In genomic region chr12:73040563-73041255, GRCm38 (mm10) we compare ENCODE assay signal across 12 mouse cellular contexts. TPM values are rescaled to one million over a fixed set of nuclear protein-coding genes. Genes with fewer than 3 reads are reported as not detected.
DNase-seq lines count a peak whose midpoint lies in the region; ATAC-seq lines count a peak whose summit lies in the region.
"Had no signal": no experiment of that assay in that cellular context is flagged by ENCODE, and none has a peak within 500 bp of the region (broad histone marks: within the 10 kb centered on the region; RNA-seq: fewer than 3 reads in every experiment).

No protein-coding gene starts in this region.

- no peak overlapping the region for H3K27ac ChIP-seq in forebrain, embryonic 12.5 days
- H3K27ac ChIP-seq in forebrain, embryonic 14.5 days (ENCODE audit: low read depth, low read length), result no peak overlapping the region
- no peak overlapping the region for H3K27ac ChIP-seq in kidney, embryonic 14.5 days (ENCODE audit: low read depth, low read length)
- H3K27ac ChIP-seq in embryonic facial prominence, embryonic 12.5 days, result peak overlapping the region; percentile 87
- no peak overlapping the region for H3K27ac ChIP-seq in neural tube, embryonic 11.5 days (ENCODE audit: low read depth, low read length)
- H3K27ac ChIP-seq: liver, embryonic 15.5 days; stomach, embryonic 15.5 days had no signal

- H3K9ac ChIP-seq in forebrain, embryonic 12.5 days, result no peak overlapping the region
- H3K9ac ChIP-seq in forebrain, embryonic 14.5 days (ENCODE audit: low read length), result no peak overlapping the region
- no peak overlapping the region for H3K9ac ChIP-seq in kidney, embryonic 14.5 days (ENCODE audit: low read depth, low read length)
- peak overlapping the region; percentile 75 for H3K9ac ChIP-seq in embryonic facial prominence, embryonic 12.5 days
- peak overlapping the region; percentile 26; the same call in 1 of the 2 replicates for H3K9ac ChIP-seq in neural tube, embryonic 11.5 days (ENCODE audit: low read length)
- H3K9ac ChIP-seq: liver, embryonic 15.5 days; stomach, embryonic 15.5 days had no signal

- peaks cover 21% of the 10 kb centered on the region for H3K4me1 ChIP-seq in forebrain, embryonic 12.5 days
- H3K4me1 ChIP-seq in forebrain, embryonic 14.5 days (ENCODE audit: control insufficient read depth, insufficient read depth, low read length), result no peaks in the 10 kb centered on the region
- H3K4me1 ChIP-seq in kidney, embryonic 14.5 days (ENCODE audit: control insufficient read depth, insufficient read depth, low read length), result peaks cover 11% of the 10 kb centered on the region; the same call in 1 of the 2 replicates
- H3K4me1 ChIP-seq in embryonic facial prominence, embryonic 12.5 days, result peaks cover 32% of the 10 kb centered on the region; the same call in 1 of the 2 replicates
- H3K4me1 ChIP-seq in neural tube, embryonic 11.5 days (ENCODE audit: control insufficient read depth, insufficient read depth, low read length), result peaks cover 7% of the 10 kb centered on the region

- 1% methylated on average over 27 of the region's 27 CpGs for WGBS in forebrain, embryonic 12.5 days
- WGBS in forebrain, embryonic 14.5 days, result 1% methylated on average over 27 of the region's 27 CpGs
- 3% methylated on average over 27 of the region's 27 CpGs for WGBS in kidney, embryonic 14.5 days
- WGBS in embryonic facial prominence, embryonic 12.5 days, result 3% methylated on average over 27 of the region's 27 CpGs
- under 1% methylated on average over 27 of the region's 27 CpGs for WGBS in neural tube, embryonic 11.5 days

- 0 out of 2 replicates have a peak overlapping the region, but pooled peaks have one; percentile 7 for H3K4me3 ChIP-seq in forebrain, embryonic 12.5 days (replicated peaks)
- no peak overlapping the region for H3K4me3 ChIP-seq in forebrain, embryonic 14.5 days (ENCODE audit: low read depth, low read length)
- no peak overlapping the region for H3K4me3 ChIP-seq in kidney, embryonic 14.5 days (ENCODE audit: low read length)
- H3K4me3 ChIP-seq in embryonic facial prominence, embryonic 12.5 days, result peak overlapping the region; percentile 44
- peak overlapping the region; percentile 26 for H3K4me3 ChIP-seq in neural tube, embryonic 11.5 days (ENCODE audit: low read depth, low read length)
- H3K4me3 ChIP-seq: liver, embryonic 15.5 days; megakaryocyte, embryonic 14.5 days; stomach, embryonic 15.5 days had no signal

- no peak for ATAC-seq in forebrain, embryonic 12.5 days (ENCODE audit: low FRiP score)
- no peak for ATAC-seq in forebrain, embryonic 14.5 days
- ATAC-seq in kidney, embryonic 14.5 days (ENCODE audit: low FRiP score, low TSS enrichment), result no peak
- ATAC-seq in embryonic facial prominence, embryonic 12.5 days (ENCODE audit: insufficient number of reproducible peaks, insufficient read depth, low FRiP score, low TSS enrichment), result no peak
- ATAC-seq in neural tube, embryonic 11.5 days (ENCODE audit: insufficient read depth, low FRiP score, low TSS enrichment), result no peak

- no peaks in the 10 kb centered on the region for H3K9me3 ChIP-seq in forebrain, embryonic 12.5 days
- H3K9me3 ChIP-seq in forebrain, embryonic 14.5 days (replicated peaks; ENCODE audit: control insufficient read depth, low read length), result no peaks in the 10 kb centered on the region
- H3K9me3 ChIP-seq in kidney, embryonic 14.5 days (ENCODE audit: control insufficient read depth, low read length), result no peaks in the 10 kb centered on the region
- no peaks in the 10 kb centered on the region for H3K9me3 ChIP-seq in embryonic facial prominence, embryonic 12.5 days
- no peaks in the 10 kb centered on the region for H3K9me3 ChIP-seq in neural tube, embryonic 11.5 days (ENCODE audit: control insufficient read depth, low read length)
- H3K9me3 ChIP-seq: liver, embryonic 15.5 days; stomach, embryonic 15.5 days had no signal

- H3K36me3 ChIP-seq in forebrain, embryonic 12.5 days (replicated peaks), result no peaks in the 10 kb centered on the region
- no peaks in the 10 kb centered on the region for H3K36me3 ChIP-seq in forebrain, embryonic 14.5 days (ENCODE audit: control insufficient read depth, insufficient read depth, low read length)
- no peaks in the 10 kb centered on the region for H3K36me3 ChIP-seq in kidney, embryonic 14.5 days (ENCODE audit: control insufficient read depth, insufficient read depth, low read length)
- peaks cover 12% of the 10 kb centered on the region for H3K36me3 ChIP-seq in embryonic facial prominence, embryonic 12.5 days
- H3K36me3 ChIP-seq in neural tube, embryonic 11.5 days (ENCODE audit: control insufficient read depth, insufficient read depth, low read length), result no peaks in the 10 kb centered on the region
- H3K36me3 ChIP-seq: liver, embryonic 15.5 days; stomach, embryonic 15.5 days had no signal

- H3K27me3 ChIP-seq in forebrain, embryonic 12.5 days, result peaks cover 84% of the 10 kb centered on the region
- peaks cover 89% of the 10 kb centered on the region for H3K27me3 ChIP-seq in forebrain, embryonic 14.5 days (replicated peaks; ENCODE audit: control insufficient read depth, insufficient read depth, low read length)
- H3K27me3 ChIP-seq in kidney, embryonic 14.5 days (ENCODE audit: control insufficient read depth, insufficient read depth, low read length), result peaks cover 88% of the 10 kb centered on the region
- H3K27me3 ChIP-seq in embryonic facial prominence, embryonic 12.5 days, result peaks cover 11% of the 10 kb centered on the region; the same call in 1 of the 2 replicates
- H3K27me3 ChIP-seq in neural tube, embryonic 11.5 days (ENCODE audit: control insufficient read depth, insufficient read depth, low read length), result peaks cover 90% of the 10 kb centered on the region

- DNase-seq in forebrain, embryonic 14.5 days (ENCODE audit: low spot score), result no peak
- peak; percentile 31 for DNase-seq in kidney, postnatal 10 days
- DNase-seq in neural tube, embryonic 11.5 days (ENCODE audit: low spot score), result peak; percentile 49
- no peak for DNase-seq in urinary bladder, postnatal 4 days (ENCODE audit: low spot score in 2 of 2)
- no peak for DNase-seq in spleen, adult 12 weeks (ENCODE audit: low spot score)
- DNase-seq: layer of hippocampus, adult 9-11 months had no signal

- H3K4me2 ChIP-seq in forebrain, embryonic 12.5 days, result peak overlapping the region; percentile 22; the same call in 1 of the 2 replicates
- no peak overlapping the region for H3K4me2 ChIP-seq in forebrain, embryonic 14.5 days (ENCODE audit: low read length)
- H3K4me2 ChIP-seq in kidney, embryonic 14.5 days (replicated peaks; ENCODE audit: low read depth, low read length), result no peak overlapping the region
- peak overlapping the region; percentile 67 for H3K4me2 ChIP-seq in embryonic facial prominence, embryonic 12.5 days (replicated peaks)
- H3K4me2 ChIP-seq in neural tube, embryonic 11.5 days (ENCODE audit: low read depth), result peak overlapping the region; percentile 35
- H3K4me2 ChIP-seq: liver, embryonic 15.5 days; stomach, embryonic 15.5 days had no signal

RNA-seq across cellular contexts. Expression of gene Six1, which starts 13.0 kb away (rescaled TPM):
- polyA plus RNA-seq in forebrain, embryonic 12.5 days (2016; fragmentation: Nextera tagmentation; extraction: Ambion mirVana), result 8.5 and 11.0 TPM in 2 replicates
- 0.36 and 0.52 TPM in 2 replicates for polyA plus RNA-seq in forebrain, embryonic 14.5 days (2014; fragmentation: Nextera tagmentation; extraction: Ambion mirVana)
- 0.12 and 0.16 TPM in 2 replicates for polyA plus RNA-seq in kidney, embryonic 14.5 days (2014; fragmentation: Nextera tagmentation; extraction: Ambion mirVana)
- polyA plus RNA-seq in embryonic facial prominence, embryonic 12.5 days (2016; fragmentation: Nextera tagmentation; extraction: Ambion mirVana), result 73.0 and 75.3 TPM in 2 replicates
- polyA plus RNA-seq in neural tube, embryonic 11.5 days (2014; fragmentation: Nextera tagmentation; extraction: Ambion mirVana), result 32.7 and 34.9 TPM in 2 replicates

Comparison
In these comparisons a context has a peak if more than half of its experiments do, and no peak if none do; other contexts are left out.
1. H3K4me2 ChIP-seq: peak in forebrain, embryonic 12.5 days (single experiment), embryonic facial prominence, embryonic 12.5 days (single experiment) and neural tube, embryonic 11.5 days (single experiment); none in forebrain, embryonic 14.5 days (single experiment) and kidney, embryonic 14.5 days (single experiment).
2. H3K4me3 ChIP-seq: peak in forebrain, embryonic 12.5 days (single experiment), embryonic facial prominence, embryonic 12.5 days (single experiment) and neural tube, embryonic 11.5 days (single experiment); none in forebrain, embryonic 14.5 days (single experiment) and kidney, embryonic 14.5 days (single experiment).
3. H3K9ac ChIP-seq: peak in embryonic facial prominence, embryonic 12.5 days (single experiment) and neural tube, embryonic 11.5 days (single experiment); none in forebrain, embryonic 12.5 days (single experiment), forebrain, embryonic 14.5 days (single experiment) and kidney, embryonic 14.5 days (single experiment).
4. DNase-seq: peak in kidney, postnatal 10 days (single experiment) and neural tube, embryonic 11.5 days (single experiment); none in forebrain, embryonic 14.5 days (single experiment), urinary bladder, postnatal 4 days (0 of 2) and spleen, adult 12 weeks (single experiment).